Mouse (Mus musculus) embryo, embryonic 9.5 days (tissue): ENCODE results near the gene Fgf22.
A peak's percentile ranks its signal among the peaks of the same experiment; 100 is the strongest.

ENCODE experiments used
- DNase-seq: peaks from one replicate; pipeline ENCODE4 v3.0.0-alpha.2; 2017; ENCODE audit errors: extremely low spot score

Fgf22 gene

GRCm38 (mm10) chr10:79792339-79793040 lies 37.6 kb downstream of the Fgf22 start:
- DNase-seq: no peak

- peak; percentile 79 for DNase-seq
These were observed 38.3 kb downstream of the Fgf22 start, which contains the start of gene Palm for GRCm38 (mm10) chr10:79793051-79793737. Gene Palm (plus strand): TSS chr10:79793572.

- DNase-seq: peak; percentile 64
These were observed 39.0 kb downstream of the Fgf22 start for GRCm38 (mm10) chr10:79793738-79794490.

- no peak for DNase-seq
These were observed 39.6 kb downstream of the Fgf22 start for GRCm38 (mm10) chr10:79794491-79794931.

DNA sequence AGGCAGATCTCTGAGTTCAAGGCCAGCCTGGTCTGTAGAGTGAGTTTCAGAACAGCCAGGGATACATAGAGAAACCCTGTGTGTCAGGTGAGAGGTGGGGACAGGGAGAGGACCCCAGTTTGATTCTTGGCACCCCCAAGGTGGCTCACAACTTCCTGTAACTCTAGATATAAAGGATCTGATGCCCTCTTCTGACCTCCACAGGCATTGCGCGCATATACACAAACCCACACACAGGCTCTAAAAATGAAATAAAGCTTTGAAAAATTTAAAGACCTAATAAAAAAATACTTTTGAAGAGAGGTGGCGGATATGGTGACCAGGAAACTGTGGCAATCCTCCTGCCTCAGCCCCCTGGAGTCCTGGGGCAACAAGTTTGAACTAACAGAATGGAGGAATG lies 41.0 kb downstream of the Fgf22 start:
- no peak for DNase-seq

GRCm38 (mm10) chr10:79797326-79797725 lies 42.5 kb downstream of the Fgf22 start:
- DNase-seq: no peak

DNA sequence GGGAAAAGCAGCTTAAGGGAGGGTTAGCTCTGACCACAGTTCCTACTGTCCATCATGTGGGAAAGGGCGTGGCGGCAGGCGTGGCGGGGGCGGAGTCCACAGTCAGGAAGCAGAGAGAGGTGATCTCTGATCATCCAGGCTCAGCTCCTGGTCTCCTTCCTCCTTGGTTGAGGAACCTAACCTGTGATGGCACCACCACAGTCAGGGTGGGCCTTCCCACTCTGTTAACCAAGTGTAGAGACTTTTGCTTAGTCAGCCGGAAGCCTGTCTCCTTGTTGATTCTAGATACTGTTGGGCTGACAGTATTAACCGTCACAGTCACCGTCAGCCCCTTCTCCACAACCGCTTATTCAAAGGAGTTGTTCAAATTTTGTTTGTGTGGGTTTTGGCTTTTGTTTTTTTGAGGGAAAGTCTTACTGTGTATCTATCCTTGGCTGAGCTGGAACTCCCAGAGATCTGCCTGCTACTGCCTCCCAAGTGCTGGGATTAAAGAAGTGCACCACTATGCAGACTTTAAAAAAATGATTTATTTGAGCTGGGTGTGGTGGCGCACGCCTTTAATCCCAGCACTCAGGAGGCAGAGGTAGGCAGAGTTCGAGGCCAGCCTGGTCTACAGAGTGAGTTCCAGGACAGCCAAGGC lies 43.5 kb downstream of the Fgf22 start:
- DNase-seq: no peak

DNA sequence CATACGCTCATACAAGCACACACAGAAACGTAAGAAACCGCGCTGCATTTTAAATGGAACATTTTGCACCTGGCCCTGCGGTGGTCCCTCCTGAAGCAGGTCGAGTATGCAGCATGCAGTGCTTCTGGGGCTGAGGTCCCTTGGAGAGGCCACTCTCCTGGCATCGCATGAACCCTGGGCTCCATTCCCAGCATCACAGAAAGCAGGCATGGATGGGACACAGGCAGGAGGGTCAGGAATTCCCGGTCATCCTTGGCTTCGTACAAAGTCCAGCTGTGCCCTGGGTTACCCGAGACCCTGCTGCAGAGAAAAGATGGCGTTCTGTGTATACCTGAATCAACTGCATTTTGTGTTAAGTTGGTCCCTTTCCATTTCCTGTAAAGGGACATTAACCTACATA lies 45.6 kb downstream of the Fgf22 start:
- DNase-seq: no peak

DNA sequence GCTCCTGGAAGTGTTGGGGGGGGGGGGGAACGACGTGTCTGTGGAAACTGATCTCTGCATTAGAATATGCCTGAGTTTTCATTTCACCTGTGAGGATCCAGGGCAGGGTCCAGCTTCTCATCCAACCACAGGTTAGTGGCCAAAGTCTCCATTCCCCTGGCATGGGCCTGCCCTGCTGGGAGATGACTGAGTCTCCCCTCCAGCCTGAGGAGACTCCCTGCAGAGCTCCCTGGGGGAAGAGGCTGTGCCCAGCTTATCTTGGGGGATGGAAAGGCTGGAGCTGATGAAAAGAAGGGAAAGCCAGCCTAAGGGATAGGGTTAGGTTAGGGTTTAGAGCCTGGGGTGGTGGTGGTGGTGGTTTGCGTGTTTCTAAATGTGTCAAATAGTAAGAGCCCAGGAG lies 47.0 kb downstream of the Fgf22 start:
- no peak for DNase-seq

- DNase-seq: no peak
These were observed 47.6 kb downstream of the Fgf22 start for GRCm38 (mm10) chr10:79802331-79802971.

DNA sequence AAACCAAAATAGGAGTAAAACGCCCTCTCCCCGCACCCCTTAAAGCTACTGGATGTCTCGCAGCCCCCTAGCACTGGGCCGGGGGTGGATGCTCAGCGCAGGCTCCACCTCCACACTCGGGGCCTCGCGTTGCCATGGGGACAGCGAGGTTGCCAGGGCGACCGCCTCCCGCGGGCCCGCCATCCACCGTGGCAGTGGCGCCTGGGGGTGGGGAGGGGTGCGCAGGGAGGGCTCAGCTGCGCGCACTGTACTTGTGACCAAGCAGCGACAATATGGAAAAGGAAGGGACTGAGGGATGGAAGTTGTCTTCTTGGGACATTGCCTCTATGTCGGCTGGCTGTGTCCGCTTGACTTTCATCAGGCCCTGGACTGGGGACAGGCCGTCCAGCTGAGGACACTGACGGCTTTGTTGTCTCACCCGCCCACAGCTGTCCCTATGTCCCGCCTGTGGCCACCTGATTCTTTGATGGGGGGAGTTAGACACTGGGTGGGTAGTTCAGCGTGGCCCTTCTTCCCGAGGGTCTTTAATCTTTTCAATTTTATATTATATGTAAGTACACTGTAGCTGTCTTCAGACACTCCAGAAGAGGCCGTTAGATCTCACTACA lies 48.9 kb downstream of the Fgf22 start:
- DNase-seq: peak; percentile 88

GRCm38 (mm10) chr10:79805636-79806035 lies 50.8 kb downstream of the Fgf22 start:
- no peak for DNase-seq

DNA sequence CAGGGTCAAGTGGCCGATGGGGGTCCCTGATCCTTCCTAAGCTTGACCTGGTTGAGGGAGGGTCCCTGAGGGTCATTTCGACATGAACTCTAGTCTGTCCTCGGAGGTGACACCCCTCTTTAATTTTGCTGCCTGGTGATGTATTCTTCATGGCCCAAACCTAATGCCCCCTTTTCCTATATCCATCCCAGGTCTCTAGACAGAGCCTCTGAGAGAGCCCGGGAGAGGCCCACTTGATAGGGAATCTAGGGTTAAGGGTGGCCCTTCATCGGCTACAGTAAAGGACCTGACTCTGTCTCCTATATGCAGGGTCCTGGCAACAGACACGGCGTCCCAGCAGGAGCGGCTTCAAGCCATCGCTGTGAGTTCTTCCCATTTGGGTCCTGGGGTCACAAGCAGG lies 51.5 kb downstream of the Fgf22 start:
- DNase-seq: no peak

DNA sequence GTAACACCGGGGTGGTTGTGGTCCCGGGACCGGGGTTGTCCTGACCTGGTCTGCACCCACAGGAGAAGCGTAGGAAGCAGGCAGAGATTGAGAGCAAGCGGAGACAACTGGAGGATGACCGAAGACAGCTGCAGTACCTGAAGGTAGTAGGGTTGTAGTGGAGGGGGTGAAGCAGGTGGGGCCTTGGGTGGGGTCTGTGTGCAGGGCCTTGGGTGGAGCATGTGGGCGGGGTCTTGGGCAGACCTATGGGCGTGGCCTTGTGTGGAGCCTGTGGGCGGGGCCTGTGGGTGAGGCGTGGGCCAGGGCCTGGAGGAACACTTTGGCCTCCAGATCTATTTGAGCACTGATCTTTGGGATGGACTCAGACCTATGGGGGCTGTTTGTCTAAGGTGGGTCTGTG lies 52.1 kb downstream of the Fgf22 start:
- DNase-seq: no peak

DNA sequence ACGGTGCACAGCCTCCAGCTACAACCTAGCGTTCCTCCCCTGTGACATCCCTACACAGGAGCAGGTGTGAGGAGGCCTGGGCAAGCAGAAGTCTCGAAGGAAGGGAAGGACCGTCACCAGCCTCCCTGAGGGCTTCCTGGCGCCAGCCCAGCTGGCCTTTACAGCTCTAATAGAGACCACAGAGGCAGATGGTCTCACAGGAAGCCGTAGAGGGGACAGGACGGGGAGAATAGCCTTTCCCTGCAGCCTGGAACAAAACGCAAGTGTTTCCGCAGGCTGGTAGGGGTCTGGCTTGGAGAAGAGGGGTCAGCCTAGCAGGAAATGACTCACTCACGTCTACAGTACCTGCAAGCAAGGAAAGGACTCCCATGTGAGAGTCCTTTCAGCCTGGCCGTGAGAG lies 53.0 kb downstream of the Fgf22 start:
- DNase-seq: no peak
